Mouse (Mus musculus) lung, adult 18-20 months (tissue): ENCODE measurements around the gene Pxn.

ENCODE experiments used
- DNase-seq, 2 experiments: peaks; one replicate each; pipeline ENCODE4 v3.0.0; 2022; ENCODE audit warnings: mixed read lengths in 2 of 2

Gene Pxn

GRCm38 (mm10) chr5:115581662-115582061, 75.2 kb downstream of the Pxn start:
- no peak for DNase-seq

GRCm38 (mm10) chr5:115585616-115586015, 79.1 kb downstream of the Pxn start:
- DNase-seq, result no peak

GRCm38 (mm10) chr5:115586166-115586565, 79.7 kb downstream of the Pxn start:
- no peak for DNase-seq

DNA sequence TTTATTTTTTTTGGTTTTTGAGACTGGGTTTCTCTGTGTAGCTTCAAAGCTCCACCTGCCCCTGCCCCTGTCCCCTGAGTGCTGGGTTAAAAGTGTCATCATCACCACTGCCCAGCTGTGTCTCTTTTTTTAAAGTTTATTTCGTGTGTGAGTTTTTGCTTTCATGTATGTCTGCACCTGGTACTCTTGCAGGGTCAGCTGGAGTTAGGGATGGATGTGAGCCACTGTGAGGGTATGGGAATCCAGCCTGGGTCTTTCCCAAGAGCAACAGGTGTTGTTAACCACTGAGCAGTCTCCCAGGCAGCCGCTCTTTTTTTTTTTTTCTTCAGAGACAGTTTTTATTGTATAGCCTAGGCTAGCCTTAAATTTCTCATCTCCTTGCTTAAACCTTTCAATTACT, 80.3 kb downstream of the Pxn start:
- no peak for DNase-seq

DNA sequence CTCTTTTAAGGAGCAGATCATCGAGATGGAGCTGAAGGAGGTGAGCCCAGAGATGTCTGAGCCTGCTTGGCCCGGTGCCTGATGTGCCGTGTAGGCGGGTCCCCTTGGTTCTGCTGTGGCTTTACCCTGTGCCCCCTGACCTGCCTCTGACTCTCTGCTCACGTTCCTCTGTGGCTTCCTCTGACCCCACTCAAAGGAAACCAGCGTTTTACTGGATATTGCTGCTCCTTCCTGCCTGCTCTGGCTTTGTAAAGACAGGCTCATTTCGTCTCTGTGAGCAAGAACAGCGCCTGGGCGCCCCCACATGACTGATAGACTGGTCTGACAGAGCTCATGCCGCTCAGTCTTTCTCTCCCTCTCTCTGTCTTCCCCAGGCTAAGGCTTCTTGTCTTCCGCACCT, 84.6 kb downstream of the Pxn start:
- DNase-seq, result no peak

DNA sequence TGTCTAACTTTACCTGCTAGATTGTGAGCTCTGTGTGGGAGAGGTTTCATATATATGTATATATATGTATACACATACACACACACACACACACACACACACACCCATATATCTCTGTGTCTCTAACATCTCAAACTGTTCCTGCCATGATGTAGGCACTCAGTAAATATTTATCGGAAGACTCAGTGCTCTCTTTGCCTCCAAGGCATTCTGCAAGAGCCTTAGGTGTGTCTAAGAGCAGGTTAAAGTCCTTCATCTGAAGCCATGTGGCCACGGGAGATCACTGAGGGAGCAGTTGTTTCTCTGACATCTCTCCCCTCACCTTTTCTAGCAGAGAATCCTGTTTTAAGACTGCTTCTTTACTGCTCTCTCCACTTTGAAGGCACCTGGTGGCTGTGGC, 85.0 kb downstream of the Pxn start:
- no peak for DNase-seq

DNA sequence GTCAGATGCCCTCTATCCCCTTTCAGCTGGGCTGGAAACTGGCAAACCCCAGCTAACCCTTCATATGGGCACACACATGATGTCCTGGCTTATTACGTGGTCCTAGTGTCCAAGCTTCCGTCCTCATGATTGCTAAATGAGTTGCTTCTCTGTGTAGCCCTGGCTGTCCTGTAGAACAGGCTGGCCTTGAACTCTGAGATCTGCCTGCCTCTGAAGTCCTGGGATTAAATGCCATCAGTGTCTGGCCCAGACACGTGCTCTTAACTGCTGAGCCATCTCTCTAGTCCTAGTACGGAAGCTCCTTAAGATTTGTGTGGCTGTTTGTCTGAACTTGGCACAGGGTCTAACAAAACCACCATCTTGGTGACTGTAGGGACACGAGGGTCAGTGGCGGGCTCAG, 97.1 kb downstream of the Pxn start:
- DNase-seq, result no peak
